Mouse (Mus musculus): ENCODE results near the gene Zbtb9.
"Not testable (repeated sequence)": the region's sequence is repeated elsewhere in the genome, so short reads cannot be mapped to it uniquely, and the experiment has no call there.

Zbtb9 gene

DNA sequence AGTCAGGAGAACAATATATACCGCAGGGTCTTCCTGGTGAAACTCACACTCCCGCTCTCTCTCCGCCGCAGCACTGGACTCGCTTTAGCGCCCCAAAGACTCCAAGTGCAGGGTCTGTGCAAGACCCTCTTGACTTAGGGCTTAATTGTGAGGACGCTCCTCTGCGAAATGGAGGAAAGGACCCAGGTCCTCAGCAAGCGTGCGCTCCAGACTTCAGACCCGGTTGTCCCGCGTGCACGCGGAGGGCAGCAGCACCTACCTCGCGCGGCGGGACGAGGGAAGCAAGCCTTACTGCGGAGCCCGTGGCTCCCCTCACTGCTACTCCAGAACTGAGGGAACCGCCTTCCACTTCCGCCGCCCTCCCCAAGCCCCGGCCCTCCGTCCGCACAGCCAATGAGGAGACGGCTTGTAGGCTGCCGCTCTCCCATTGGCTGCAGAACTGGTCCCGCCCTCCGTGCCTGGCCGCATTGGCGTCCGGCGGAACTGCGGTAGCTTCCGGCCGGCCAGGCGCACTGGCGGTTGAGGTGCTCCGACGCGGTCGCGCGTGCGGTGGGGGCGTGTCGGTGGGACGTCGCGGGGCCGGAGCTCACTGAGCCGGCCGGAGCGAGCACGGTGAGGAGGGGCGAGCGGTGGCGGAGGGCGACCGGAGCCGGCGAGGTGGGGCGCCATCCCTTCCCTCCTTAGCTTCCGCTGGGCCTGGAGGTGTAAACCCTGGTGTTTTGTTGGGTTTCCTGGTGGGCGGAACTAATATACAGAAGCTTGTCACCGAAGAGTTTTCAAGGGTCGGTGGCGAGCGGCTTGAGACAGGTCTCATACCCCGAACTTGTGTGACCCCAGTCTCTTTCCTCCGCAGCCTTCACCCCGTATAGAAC, at the start of gene Zbtb9:
Zbtb9 (plus strand) TSS at position 465 of the 872 bp plus-strand sequence.
- DNase-seq (ENCODE audit: low spot score) = peak; percentile 97

DNA sequence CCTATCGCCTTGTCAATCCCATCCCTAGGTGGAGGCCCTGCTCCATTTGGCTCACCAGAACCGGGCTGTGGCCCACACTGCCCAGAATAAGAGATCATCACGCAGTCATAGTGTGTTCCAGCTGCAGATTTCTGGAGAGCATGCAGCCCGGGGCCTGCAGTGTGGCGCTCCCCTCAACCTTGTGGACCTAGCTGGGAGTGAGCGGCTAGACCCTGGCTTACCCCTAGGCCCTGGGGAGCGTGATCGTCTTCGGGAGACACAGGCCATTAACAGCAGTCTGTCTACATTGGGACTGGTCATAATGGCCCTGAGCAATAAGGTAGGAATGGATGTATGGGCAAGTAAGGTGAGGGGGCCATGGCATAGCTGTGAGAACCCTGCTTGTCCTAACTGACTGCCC, 47.6 kb upstream of the Zbtb9 start:
- not testable (repeated sequence) for DNase-seq (ENCODE audit: low spot score)

DNA sequence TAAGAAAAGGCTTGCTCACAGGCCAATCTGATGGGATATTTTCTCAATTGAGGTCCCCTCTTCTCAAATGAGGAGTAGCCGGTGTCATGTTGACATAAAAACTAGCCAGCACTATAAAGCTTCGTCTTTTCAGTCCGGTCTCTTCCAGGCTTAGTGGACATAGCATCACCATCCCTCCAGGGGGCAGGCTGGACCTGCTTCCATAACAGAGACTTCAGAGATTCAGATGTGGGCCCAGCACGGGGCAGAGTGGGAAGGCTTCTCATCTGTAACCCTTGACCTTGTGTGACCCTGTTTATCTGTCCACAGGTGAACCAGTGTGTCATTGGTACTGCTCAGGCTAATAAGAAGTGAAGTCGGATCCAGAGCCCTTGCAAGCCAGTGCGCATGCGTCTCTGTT, 41.2 kb upstream of the Zbtb9 start:
- DNase-seq (ENCODE audit: low spot score) = peak; percentile 62

DNA sequence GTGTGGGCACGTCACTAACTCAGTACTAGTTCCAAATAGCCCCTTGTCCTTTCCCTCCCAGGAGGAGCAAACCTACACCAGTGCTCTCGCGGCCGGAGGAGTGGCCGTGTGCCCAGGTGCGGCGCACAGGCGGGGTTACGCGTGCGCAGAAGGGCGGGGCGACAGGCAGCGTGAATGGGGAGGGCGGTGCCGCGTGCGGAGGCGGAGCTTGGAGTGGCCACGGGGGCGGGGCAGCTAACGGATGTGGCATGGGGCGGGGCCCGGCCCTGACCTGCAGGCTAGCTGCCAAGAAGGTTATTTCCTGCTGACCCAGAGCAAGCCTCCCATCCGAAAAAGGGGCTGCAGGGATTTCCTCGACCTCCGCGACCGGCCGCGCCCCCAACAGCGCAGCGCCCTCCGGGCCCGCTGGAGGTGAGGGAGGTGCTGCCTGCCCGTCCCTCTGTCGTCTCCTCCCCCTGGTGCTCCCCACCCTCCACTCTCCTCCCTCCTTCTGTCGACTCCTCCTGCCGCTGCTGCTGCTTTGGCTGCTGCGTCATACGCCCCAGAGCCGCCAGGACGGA, 40.0 kb upstream of the Zbtb9 start, which contains the start of gene Phf1:
Phf1 (plus strand) TSS at position 214 of the 560 bp plus-strand sequence.
- peak; percentile 94 for DNase-seq (ENCODE audit: low spot score)

DNA sequence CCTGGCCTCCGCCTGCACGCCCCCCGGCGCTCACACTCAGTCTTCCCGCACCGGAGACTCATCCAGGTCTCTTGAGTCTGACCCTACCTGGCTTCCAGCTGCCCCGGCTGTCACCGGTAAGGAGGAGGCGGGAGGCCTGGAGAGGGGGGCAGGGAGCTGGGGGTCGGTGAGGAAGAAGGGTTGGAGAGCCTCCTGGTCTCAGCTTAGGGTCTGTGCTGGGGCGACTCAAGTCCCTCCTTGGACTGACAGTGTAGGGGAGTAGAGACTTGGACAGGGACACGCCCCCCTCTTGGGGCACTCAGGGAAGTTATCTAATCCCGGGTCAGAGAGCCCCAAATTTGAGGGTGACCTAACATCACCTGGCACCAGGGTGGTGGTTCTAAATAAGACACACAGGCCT, 39.5 kb upstream of the Zbtb9 start:
- no peak for DNase-seq (ENCODE audit: low spot score)

DNA sequence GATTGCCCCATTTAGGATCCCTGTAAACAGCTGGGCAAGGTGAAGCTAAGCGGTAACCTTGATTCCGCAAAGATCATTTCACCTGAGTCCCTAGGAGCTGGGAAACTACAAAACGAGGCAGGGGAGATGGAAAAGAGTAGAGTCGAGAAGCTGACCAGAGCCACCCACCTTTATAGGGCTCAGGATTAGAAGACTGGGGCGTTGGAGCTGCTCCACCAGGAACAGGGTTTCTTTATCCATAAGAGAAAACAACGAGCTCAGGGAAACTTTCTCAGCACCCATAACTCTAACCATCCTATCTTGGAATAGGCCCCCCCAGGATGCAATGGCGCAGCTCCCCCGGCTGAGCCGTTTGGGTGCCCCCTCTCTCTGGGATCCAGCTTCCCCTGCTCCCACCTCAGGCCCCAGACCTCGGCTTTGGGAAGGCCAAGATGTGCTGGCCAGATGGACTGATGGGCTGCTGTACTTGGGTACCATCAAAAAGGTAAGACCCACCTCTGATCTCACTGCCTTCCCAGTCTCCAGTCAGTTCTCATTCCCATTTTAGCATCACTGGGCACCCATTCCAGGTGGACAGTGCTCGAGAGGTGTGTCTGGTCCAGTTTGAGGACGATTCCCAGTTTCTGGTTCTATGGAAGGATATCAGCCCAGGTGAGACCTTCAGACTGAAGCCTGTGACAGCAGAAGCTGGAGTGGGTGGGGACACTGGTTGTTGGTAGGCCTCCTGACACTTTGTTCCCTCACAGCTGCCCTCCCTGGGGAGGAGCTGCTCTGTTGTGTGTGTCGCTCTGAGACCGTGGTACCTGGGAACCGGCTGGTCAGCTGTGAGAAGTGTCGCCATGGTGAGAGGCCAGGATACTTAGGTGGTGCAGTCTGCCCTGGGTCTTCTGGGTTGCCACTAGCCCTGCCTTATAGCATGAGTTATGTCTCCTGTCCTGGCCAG, 38.8 kb upstream of the Zbtb9 start:
- no peak for DNase-seq (ENCODE audit: low spot score)

DNA sequence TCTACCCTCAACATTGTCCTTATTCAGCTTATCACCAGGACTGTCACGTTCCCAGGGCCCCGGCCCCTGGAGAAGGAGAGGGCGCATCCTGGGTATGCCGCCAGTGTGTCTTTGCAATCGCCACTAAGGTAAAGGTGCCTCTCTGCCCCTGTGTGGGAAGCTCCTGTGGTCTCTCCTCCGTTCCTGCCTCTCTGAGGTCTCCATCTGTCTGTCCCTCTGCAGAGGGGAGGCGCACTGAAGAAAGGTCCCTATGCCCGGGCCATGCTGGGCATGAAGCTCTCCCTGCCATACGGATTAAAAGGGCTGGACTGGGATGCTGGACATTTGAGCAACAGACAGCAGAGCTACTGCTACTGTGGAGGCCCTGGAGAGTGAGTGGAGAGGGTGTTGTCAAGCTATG, 37.9 kb upstream of the Zbtb9 start:
- no peak for DNase-seq (ENCODE audit: low spot score)

DNA sequence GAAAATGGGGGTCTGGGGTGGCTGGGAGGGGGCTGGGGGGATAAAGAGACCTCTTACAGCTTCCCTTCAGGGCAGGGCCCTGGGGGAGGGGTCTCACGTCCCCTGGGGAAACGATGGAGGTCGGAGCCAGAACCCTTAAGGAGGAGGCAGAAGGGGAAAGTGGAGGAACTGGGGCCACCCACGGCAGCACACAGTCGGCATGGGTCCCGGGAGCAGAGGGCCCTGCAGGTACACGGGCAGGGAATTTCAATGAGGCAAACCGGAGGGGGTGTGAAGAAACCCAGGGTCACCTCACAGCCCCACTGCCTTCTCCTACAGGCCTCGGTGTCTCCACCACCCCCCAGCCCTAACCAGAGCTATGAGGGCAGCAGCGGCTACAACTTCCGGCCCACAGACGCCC, 36.5 kb upstream of the Zbtb9 start:
- DNase-seq (ENCODE audit: low spot score) = no peak

DNA sequence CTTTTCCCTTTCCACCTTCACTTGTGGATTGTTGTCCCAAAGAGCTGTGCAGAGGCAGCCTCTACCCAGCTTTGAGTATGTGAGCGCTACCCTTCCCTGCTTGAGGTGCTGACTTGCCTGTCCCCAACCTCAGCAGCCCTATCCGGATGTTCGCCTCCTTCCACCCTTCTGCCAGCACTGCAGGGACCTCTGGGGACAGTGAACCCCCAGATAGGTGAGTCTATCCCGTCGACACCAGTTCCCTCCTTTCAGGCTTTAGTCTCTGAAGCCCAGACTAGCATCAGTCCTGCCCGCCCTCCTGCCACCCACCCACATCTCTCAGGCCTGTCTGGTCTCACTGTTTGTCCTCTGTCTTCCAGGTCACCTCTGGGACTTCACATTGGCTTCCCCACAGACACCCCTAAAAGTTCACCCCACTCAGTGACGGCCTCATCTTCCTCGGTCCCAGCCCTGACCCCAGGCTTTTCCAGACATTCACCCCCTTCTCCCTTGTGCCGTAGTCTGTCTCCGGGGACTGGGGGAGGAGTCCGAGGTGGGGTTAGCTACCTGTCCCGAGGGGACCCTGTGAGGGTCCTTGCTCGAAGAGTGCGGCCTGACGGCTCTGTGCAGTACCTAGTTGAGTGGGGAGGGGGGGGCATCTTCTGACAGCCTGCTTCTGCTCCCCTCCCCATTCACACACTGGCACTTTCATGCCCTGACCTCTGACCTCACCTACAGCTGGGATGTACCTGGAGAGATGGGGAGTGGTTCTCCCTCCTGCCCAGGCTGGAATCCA, 35.9 kb upstream of the Zbtb9 start:
- no peak for DNase-seq (ENCODE audit: low spot score)

DNA sequence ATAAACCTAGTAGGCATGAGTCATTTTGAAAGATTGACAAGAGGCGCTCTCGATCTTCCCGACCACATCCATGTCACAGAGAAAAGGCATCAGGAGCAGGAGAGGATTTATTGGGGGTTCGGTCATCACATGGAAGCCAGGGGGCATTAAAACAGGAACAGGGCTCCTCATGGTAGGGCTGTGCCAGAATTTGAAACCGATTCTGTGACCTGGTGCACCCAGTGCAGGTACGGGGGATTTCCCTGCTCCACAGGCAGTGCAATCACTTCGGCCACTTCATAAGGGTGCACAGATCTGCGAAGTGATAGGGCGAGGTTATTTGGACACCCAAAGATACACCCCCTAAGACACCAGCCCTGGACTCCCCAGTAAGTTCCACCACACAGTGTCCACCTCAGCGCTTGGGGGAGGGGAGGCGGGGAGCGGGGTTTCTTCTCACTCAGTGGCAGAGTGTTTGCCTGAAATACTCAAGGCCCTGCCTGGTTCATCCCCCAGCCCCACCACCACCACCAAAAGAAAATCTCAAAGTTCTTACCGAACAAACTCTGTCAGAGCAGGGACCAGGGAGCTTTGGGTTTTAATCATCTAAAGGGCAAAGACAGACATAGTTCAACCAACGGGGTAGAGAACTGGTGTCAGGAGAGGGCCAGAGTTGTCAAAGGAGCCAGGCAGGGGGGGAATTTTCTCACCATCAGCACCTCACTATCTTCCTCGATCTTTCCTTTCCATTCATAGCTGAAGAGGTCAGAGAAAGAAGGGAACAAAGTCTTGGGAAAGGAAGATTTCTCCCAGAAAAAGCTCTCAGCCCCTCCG, 34.9 kb upstream of the Zbtb9 start:
- no peak for DNase-seq (ENCODE audit: low spot score)

DNA sequence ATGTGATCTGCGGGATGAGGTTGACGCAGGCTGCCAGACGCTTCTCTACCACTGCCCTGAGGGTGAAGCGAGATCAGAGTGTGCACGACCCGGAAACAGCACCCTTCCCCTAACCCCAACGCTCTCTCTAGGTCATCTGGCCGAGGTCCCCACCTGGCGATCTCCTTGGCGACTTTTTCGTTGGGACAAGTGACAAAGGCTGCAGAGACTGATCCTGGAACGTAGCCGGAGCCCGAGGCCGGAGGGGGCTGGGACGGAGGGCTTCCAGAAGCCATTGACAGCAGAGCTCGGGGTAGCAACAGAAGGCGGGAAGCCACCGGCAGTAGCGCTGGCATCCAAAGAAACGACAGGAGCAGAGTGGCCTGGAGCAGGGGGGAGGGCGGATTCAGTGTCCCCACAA, 34.2 kb upstream of the Zbtb9 start:
- no peak for DNase-seq (ENCODE audit: low spot score)

DNA sequence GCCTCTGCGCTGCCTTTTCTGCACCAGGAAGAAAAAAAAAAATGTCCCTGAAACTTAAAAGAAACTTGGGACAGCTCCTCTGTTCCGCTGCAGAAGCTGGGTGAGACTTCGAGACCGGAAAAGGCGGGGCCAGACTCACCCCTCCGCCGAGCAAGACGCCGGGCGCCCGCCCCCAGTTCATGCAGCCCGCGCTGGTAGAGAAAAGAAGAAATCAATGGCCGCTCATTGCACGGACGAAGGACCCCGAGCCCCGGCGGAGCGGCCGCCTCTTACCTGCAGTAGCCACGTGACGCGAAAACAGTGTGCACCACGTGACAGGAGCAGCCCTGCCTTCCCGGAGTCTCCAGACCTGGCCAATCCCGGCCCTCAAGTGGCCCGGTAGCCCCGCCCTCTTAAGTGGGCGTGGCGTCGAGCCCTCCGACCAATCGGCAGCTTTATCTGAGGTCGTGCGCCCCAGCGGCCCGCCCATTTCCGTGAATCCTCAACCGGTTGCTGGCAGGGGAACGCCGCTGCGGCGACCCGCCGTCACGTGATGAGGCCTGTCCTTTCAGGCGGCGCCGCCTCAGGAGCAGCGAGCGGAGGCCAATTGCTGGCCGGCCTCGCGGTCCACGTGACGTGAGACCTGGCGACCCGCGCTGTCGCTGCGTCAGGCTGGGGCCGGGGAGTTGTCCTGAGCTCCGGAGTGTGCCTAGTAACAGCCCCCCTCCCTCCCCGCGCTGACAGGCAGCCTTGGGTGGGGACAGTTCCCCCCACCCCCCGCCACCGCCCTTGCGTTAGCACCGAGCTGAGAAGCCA, 33.6 kb upstream of the Zbtb9 start, which contains the start of gene Cuta:
Cuta (minus strand) TSS at position 392 of the 795 bp plus-strand sequence.
- DNase-seq (ENCODE audit: low spot score) = peak; percentile 100

DNA sequence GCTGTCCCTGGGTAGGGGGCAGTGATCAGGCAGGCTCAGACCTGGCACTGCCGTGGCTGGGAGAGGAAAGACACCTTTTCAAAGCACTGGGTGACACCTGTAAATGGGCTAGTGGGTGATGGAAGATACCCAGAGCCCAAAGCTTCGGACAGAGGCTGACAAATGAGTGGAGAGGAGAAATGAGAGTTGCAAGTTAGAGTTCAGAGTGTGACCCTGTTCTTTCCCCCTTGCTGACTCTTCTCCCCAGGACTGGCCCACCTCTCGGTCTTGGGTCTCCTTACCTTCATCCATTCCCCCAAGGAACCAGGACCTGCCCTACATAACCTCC, 33.0 kb upstream of the Zbtb9 start:
- DNase-seq (ENCODE audit: low spot score) = no peak

DNA sequence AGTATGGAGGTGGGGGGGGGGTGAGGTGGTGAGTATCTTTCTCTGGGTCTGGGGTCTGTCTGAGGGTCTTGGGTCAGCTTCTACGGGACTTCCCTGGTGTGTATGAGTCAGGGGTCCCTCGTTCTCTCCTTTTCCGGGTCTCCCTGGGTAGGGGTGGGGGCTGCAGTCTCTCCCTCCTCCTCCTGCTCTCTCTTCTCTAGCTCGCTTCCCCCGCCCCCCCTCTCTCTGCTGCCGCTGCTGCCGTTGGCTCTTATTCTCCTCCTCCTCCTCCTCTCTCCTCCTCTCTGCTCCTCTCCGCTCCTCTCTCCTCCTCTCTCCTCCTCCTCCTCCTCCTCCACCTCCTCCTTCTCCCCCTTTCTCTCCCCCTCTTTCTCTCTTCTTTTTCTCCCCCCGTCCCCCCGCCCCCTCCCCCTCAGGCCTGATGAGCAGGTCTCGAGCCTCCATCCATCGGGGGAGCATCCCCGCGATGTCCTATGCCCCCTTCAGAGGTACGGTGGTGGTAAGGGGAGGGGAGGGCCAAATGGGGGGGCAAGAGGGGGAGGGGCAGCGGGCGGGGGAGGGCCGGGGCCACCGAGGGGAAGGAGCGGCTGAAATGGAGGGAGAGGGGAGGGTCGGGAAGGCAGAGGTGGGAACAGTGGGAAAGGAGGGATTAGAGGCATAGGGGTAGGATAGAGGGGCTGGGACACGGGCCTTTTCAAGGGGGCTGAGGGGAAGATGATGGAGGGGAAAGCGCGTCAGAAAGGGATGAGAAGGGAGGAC, 31.8 kb upstream of the Zbtb9 start, which contains the start of gene Syngap1:
Syngap1 (plus strand) TSS at position 223 of the 759 bp plus-strand sequence.
- peak; percentile 76 for DNase-seq (ENCODE audit: low spot score)

DNA sequence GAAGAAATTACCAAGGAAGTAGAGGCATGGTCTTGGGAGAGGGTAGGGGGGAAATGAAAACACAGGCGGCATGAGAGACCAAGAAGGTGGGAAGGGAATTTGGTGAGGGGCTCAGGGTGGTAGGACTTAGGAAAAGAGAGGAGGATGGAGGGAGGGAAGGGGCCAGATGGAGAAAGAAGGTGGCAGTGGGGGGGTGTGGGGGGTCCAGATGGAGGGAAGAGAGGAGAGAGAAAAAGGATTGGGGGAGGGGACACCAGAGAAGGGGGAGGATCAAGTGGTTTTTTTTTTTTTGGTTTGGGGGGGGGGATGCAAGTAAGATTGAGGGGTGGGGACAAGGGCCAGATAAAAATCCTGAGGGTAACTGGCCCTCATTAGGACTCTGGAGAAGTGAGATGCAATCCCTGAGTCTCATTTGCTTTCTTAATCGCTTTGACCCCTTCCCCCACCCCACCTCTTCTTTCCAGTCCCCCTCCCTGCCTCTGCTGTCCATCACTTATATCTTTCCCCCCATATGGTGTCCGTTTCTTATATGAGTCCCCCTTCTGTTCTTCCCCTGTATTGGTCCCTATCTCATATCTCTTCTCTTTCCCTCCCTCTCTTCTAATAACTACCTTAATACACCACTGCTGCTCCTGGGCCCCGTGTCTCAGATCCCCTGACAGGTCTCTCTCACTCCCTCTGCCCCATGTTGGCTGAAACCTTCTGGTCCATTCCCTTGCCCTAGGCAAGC, 31.0 kb upstream of the Zbtb9 start:
- peak; percentile 51 for DNase-seq (ENCODE audit: low spot score)

DNA sequence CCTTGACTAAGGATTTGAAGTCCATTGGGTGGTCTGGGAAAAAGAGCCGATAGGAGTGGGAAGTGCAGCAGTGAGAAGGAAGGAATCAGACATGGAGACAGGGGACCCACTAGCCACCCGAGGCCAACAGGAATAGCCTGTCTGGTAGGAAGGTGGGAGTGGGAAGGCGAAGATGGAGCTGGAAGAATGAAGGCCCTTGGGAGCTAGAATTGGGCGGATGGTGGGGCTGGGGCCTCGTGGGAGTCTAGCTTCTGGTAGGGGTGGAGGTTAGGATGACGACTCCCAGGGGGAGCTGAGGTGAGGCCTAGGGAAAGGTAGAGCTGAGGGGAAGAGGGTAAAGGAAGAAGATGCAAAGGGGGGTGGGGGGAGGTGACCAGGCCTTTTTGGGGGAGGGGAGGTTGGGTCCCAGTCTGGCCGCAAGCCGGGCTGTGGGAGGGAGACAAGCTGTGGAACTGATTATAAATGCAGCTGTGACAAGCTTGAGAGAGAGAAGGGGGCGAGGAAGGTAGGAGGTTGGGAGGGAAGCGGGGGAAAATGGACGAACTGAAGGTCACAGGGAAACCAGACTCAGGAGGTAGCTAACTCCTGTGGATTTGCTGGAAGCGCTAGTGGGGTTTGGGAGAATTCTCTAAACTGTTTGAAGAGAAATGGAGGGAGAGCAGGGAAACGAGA, 27.0 kb upstream of the Zbtb9 start:
- peak; percentile 28 for DNase-seq (ENCODE audit: low spot score)

DNA sequence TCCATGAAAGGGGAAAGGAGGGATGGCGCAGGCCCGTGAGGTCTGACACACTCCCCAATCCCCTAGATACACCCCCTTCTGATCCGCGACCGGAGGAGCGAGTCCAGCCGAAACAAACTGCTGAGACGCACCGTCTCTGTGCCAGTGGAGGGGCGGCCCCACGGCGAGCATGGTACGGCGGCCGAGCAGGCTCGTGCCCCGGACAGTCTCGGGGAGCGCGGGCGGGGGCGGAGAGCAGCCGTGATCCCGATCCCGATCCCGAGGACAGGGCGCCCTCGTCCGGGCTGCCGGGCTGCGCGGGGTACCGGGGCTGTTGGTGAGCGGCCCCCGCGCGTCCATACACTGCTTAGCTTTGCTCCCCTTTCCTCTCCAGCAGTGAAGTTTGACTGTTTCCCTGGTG, 26.4 kb upstream of the Zbtb9 start:
- DNase-seq (ENCODE audit: low spot score) = peak; percentile 69

Measured in embryo, embryonic 10.5 days (tissue).